Mouse (Mus musculus): ENCODE results near the gene Apon. TPM values are rescaled to one million over a fixed set of nuclear protein-coding genes. Genes with fewer than 3 reads are reported as not detected.

The Apon gene
- polyA plus RNA-seq (2014; fragmentation: Nextera tagmentation; extraction: Ambion mirVana): 0.29 and 0.70 TPM in 2 replicates

- no peak within 1 kb of the TSS for H3K9ac ChIP-seq (ENCODE audit: low read depth, low read length)
- H3K4me3 ChIP-seq (ENCODE audit: low read length): no peak within 1 kb of the TSS
- ATAC-seq (ENCODE audit: low FRiP score, low TSS enrichment): no peak
- H3K4me2 ChIP-seq (replicated peaks; ENCODE audit: low read depth, low read length): no peak within 1 kb of the TSS
- no peak within 1 kb of the TSS for H3K27ac ChIP-seq (ENCODE audit: low read depth, low read length)
- peaks cover 44% of the 10 kb centered on the region for H3K36me3 ChIP-seq (ENCODE audit: control insufficient read depth, insufficient read depth, low read length)
- no peaks in the 10 kb centered on the region for H3K9me3 ChIP-seq (ENCODE audit: control insufficient read depth, low read length)
- H3K27me3 ChIP-seq (ENCODE audit: control insufficient read depth, insufficient read depth, low read length): no peaks in the 10 kb centered on the region
- 88% methylated on average over 4 of the region's 4 CpGs for WGBS
- no peaks in the 10 kb centered on the region for H3K4me1 ChIP-seq (ENCODE audit: control insufficient read depth, insufficient read depth, low read length)
Measured at GRCm38 (mm10) chr10:128253677-128254255, at the start of gene Apon. Apon (plus strand) TSS chr10:128254096.

- ATAC-seq (ENCODE audit: low FRiP score, low TSS enrichment): no peak
- H3K4me3 ChIP-seq (ENCODE audit: low read length): no peak overlapping the region
- H3K9ac ChIP-seq (ENCODE audit: low read depth, low read length): no peak overlapping the region
- no peaks in the 10 kb centered on the region for H3K27me3 ChIP-seq (ENCODE audit: control insufficient read depth, insufficient read depth, low read length)
- WGBS: 88% methylated on average over 15 of the region's 15 CpGs
- H3K4me2 ChIP-seq (replicated peaks; ENCODE audit: low read depth, low read length): no peak overlapping the region
- no peaks in the 10 kb centered on the region for H3K4me1 ChIP-seq (ENCODE audit: control insufficient read depth, insufficient read depth, low read length)
- no peak overlapping the region for H3K27ac ChIP-seq (ENCODE audit: low read depth, low read length)
- peaks cover 9% of the 10 kb centered on the region; the same call in 1 of the 2 replicates for H3K36me3 ChIP-seq (ENCODE audit: control insufficient read depth, insufficient read depth, low read length)
- H3K9me3 ChIP-seq (ENCODE audit: control insufficient read depth, low read length): no peaks in the 10 kb centered on the region
Measured at GRCm38 (mm10) chr10:128204941-128205340, 49.0 kb upstream of the Apon start.

DNA sequence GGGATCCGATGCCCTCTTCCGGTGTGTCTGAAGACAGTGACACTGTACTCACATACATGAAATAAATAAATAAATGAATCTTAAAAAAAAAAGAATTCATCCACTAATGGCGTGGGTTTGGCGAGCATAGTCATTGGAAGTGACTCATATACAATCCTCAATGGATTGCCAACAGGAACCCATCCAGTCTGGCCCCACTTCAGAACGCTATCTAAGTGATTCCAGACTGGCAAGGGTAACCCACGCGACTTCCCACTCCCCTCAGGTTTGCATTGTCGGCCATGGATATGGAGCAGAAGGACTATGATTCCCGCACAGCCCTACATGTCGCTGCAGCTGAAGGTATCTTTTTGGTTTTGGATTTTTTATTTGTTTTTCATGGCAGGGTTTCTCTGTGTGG is 45.6 kb upstream of the Apon start:
- no peak for ATAC-seq (ENCODE audit: low FRiP score, low TSS enrichment)
- Histone ChIP-seq H3K36me3 (ENCODE audit: control insufficient read depth, insufficient read depth, low read length) (peaks cover 14% of the 10 kb centered on the region), H3K27me3 (ENCODE audit: control insufficient read depth, insufficient read depth, low read length) (no peaks in the 10 kb centered on the region), H3K9me3 (ENCODE audit: control insufficient read depth, low read length) (no peaks in the 10 kb centered on the region), H3K4me1 (ENCODE audit: control insufficient read depth, insufficient read depth, low read length) (peaks cover 8% of the 10 kb centered on the region; the same call in 1 of the 2 replicates), H3K9ac (ENCODE audit: low read depth, low read length) (no peak overlapping the region), H3K4me3 (ENCODE audit: low read length) (no peak overlapping the region), H3K4me2 (replicated peaks; ENCODE audit: low read depth, low read length) (no peak overlapping the region), H3K27ac (ENCODE audit: low read depth, low read length) (no peak overlapping the region)
- WGBS: 93% methylated on average over 10 of the region's 10 CpGs

GRCm38 (mm10) chr10:128209311-128210009 is 44.4 kb upstream of the Apon start:
- peaks cover 8% of the 10 kb centered on the region; the same call in 1 of the 2 replicates for H3K4me1 ChIP-seq (ENCODE audit: control insufficient read depth, insufficient read depth, low read length)
- 93% methylated on average over 11 of the region's 11 CpGs for WGBS
- no peak overlapping the region for H3K4me3 ChIP-seq (ENCODE audit: low read length)
- ATAC-seq (ENCODE audit: low FRiP score, low TSS enrichment): no peak
- H3K27me3 ChIP-seq (ENCODE audit: control insufficient read depth, insufficient read depth, low read length): 0 out of 2 replicates have a peak, but pooled peaks cover 6% of the 10 kb centered on the region
- no peak overlapping the region for H3K4me2 ChIP-seq (replicated peaks; ENCODE audit: low read depth, low read length)
- no peaks in the 10 kb centered on the region for H3K9me3 ChIP-seq (ENCODE audit: control insufficient read depth, low read length)
- no peak overlapping the region for H3K9ac ChIP-seq (ENCODE audit: low read depth, low read length)
- peaks cover 14% of the 10 kb centered on the region for H3K36me3 ChIP-seq (ENCODE audit: control insufficient read depth, insufficient read depth, low read length)
- H3K27ac ChIP-seq (ENCODE audit: low read depth, low read length): no peak overlapping the region

DNA sequence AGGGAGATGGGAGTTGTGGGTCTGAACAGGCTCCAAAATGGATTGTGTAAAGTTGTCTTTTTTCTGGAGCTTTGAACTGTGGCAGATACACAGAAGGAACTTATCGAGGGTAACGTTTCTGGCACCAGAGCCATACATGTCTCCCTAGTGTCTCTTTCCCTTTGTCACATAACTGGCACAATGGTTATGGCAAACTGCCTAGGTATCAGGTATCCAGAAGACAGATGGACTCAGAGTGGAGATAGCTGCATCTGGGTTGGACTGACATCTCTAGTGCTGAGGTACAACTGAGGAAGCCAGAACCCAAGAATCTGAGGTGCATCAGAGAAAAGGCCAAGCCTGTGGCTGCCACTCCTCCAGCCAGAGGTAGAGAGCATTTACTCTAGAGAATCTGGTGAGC is 43.8 kb upstream of the Apon start:
- Histone ChIP-seq H3K9ac (ENCODE audit: low read depth, low read length) (no peak overlapping the region), H3K27ac (ENCODE audit: low read depth, low read length) (no peak overlapping the region), H3K4me1 (ENCODE audit: control insufficient read depth, insufficient read depth, low read length) (peaks cover 8% of the 10 kb centered on the region; the same call in 1 of the 2 replicates), H3K36me3 (ENCODE audit: control insufficient read depth, insufficient read depth, low read length) (peaks cover 14% of the 10 kb centered on the region), H3K9me3 (ENCODE audit: control insufficient read depth, low read length) (no peaks in the 10 kb centered on the region), H3K4me3 (ENCODE audit: low read length) (no peak overlapping the region), H3K27me3 (ENCODE audit: control insufficient read depth, insufficient read depth, low read length) (0 out of 2 replicates have a peak, but pooled peaks cover 6% of the 10 kb centered on the region), H3K4me2 (replicated peaks; ENCODE audit: low read depth, low read length) (no peak overlapping the region)
- WGBS: 92% methylated on average over 2 of the region's 2 CpGs
- no peak for ATAC-seq (ENCODE audit: low FRiP score, low TSS enrichment)

- peaks cover 8% of the 10 kb centered on the region; the same call in 1 of the 2 replicates for H3K4me1 ChIP-seq (ENCODE audit: control insufficient read depth, insufficient read depth, low read length)
- no peak; the same call in 1 of the 2 replicates for ATAC-seq (ENCODE audit: low FRiP score, low TSS enrichment)
- 23% methylated on average over 14 of the region's 14 CpGs for WGBS
- peak overlapping the region; percentile 70 for H3K9ac ChIP-seq (ENCODE audit: low read depth, low read length)
- peaks cover 14% of the 10 kb centered on the region for H3K36me3 ChIP-seq (ENCODE audit: control insufficient read depth, insufficient read depth, low read length)
- 0 out of 2 replicates have a peak, but pooled peaks cover 6% of the 10 kb centered on the region for H3K27me3 ChIP-seq (ENCODE audit: control insufficient read depth, insufficient read depth, low read length)
- peak overlapping the region; percentile 92 for H3K4me2 ChIP-seq (replicated peaks; ENCODE audit: low read depth, low read length)
- H3K9me3 ChIP-seq (ENCODE audit: control insufficient read depth, low read length): no peaks in the 10 kb centered on the region
- no peak overlapping the region for H3K27ac ChIP-seq (ENCODE audit: low read depth, low read length)
- peak overlapping the region; percentile 84 for H3K4me3 ChIP-seq (ENCODE audit: low read length)
Measured at GRCm38 (mm10) chr10:128210954-128211353, 42.9 kb upstream of the Apon start.

DNA sequence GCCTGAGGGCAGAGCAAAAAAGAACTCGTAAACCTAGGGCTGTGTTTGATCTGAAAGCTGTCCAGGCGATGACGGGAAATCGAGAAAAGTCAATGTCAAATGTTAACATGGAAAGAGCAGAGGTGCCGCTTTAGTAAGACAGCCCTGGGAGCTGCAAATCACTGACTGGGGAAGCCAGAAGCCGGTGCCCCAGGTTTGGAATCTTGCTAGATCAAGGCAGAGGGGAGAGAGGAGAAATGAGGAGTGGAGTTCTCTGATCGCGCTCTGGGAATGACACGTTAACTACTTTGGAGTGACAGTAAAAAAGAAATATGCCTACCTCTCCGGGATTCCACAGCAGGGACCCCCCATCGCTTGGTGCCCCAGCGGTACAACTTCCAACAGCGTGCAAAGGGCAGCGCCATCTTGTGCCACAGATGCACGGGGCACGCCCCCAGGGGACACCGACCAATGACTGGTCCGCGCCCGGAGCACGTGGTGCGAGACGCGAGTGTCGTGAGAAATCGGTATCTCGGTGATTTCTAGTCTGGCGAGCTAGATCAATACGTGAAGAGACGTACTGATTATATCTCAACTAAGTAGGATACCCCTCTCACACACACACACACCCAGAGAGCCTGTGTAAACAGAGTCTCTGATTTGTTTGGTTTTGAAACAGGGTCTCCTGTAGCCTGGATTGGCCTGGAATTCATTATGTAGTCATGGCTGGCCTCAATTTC is 42.3 kb upstream of the Apon start, which contains the start of gene Spryd4:
Spryd4 (minus strand) TSS at position 418 of the 719 bp plus-strand sequence.
- peaks cover 8% of the 10 kb centered on the region; the same call in 1 of the 2 replicates for H3K4me1 ChIP-seq (ENCODE audit: control insufficient read depth, insufficient read depth, low read length)
- no peaks in the 10 kb centered on the region for H3K9me3 ChIP-seq (ENCODE audit: control insufficient read depth, low read length)
- H3K4me3 ChIP-seq (ENCODE audit: low read length): peak within 1 kb of the TSS; percentile 84
- peak; percentile 91 for ATAC-seq (ENCODE audit: low FRiP score, low TSS enrichment)
- H3K36me3 ChIP-seq (ENCODE audit: control insufficient read depth, insufficient read depth, low read length): peaks cover 8% of the 10 kb centered on the region
- peak within 1 kb of the TSS; percentile 92 for H3K4me2 ChIP-seq (replicated peaks; ENCODE audit: low read depth, low read length)
- 0 out of 2 replicates have a peak, but pooled peaks cover 6% of the 10 kb centered on the region for H3K27me3 ChIP-seq (ENCODE audit: control insufficient read depth, insufficient read depth, low read length)
- H3K9ac ChIP-seq (ENCODE audit: low read depth, low read length): peak within 1 kb of the TSS; percentile 70
- under 1% methylated on average over 30 of the region's 30 CpGs for WGBS
- H3K27ac ChIP-seq (ENCODE audit: low read depth, low read length): 0 out of 2 replicates have a peak within 1 kb of the TSS, but pooled peaks have one; percentile 6

DNA sequence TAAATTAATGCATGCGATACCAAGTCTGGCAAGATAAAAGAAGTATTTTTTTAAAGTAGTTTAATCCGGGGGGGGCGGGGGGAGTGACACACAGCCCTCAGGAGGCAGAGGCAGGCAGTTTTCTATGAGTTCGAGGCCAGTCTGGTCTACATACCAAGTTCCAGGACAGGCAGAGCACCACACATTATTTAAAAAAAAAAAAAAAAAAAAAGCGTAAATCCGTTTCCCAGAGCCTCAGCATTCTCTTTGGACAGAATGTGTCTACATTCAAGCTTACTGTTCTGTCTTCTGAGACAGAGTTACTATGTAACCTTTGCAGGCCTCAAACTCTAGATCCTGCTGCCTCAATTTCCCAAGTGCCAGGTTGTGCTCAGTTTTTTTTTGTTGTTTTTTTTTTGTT is 41.7 kb upstream of the Apon start:
- Histone ChIP-seq H3K9me3 (ENCODE audit: control insufficient read depth, low read length) (no peaks in the 10 kb centered on the region), H3K27ac (ENCODE audit: low read depth, low read length) (0 out of 2 replicates have a peak overlapping the region, but pooled peaks have one; percentile 6), H3K4me3 (ENCODE audit: low read length) (peak overlapping the region; percentile 84), H3K4me2 (replicated peaks; ENCODE audit: low read depth, low read length) (peak overlapping the region; percentile 92), H3K4me1 (ENCODE audit: control insufficient read depth, insufficient read depth, low read length) (peaks cover 8% of the 10 kb centered on the region; the same call in 1 of the 2 replicates), H3K36me3 (ENCODE audit: control insufficient read depth, insufficient read depth, low read length) (peaks cover 5% of the 10 kb centered on the region), H3K9ac (ENCODE audit: low read depth, low read length) (0 out of 2 replicates have a peak overlapping the region, but pooled peaks have one; percentile 70), H3K27me3 (ENCODE audit: control insufficient read depth, insufficient read depth, low read length) (0 out of 2 replicates have a peak, but pooled peaks cover 6% of the 10 kb centered on the region)
- ATAC-seq (ENCODE audit: low FRiP score, low TSS enrichment): 0 out of 2 replicates have a peak, but pooled peaks have one; percentile 10
- WGBS: 58% methylated on average over 6 of the region's 6 CpGs
